Mouse (Mus musculus): ENCODE data around the gene Fuz.

Fuz gene

GRCm38 (mm10) chr7:44895593-44896434 is at the start of gene Fuz:
TSS of gene Fuz (plus strand) at chr7:44896079.
- peak; percentile 94 for DNase-seq (ENCODE audit: low spot score)

- no peak for DNase-seq (ENCODE audit: low spot score)
Observed at GRCm38 (mm10) chr7:44846804-44847203, 49.1 kb upstream of the Fuz start.

GRCm38 (mm10) chr7:44847772-44848171 is 48.1 kb upstream of the Fuz start:
- DNase-seq (ENCODE audit: low spot score) = no peak

GRCm38 (mm10) chr7:44848561-44849415 is 47.1 kb upstream of the Fuz start, which contains the start of the genes Akt1s1 and Tbc1d17:
TSS of gene Akt1s1 (plus strand) at chr7:44848991.
TSS of gene Tbc1d17 (minus strand) at chr7:44849079.
- DNase-seq (ENCODE audit: low spot score) = peak; percentile 100

- DNase-seq (ENCODE audit: low spot score) = peak; percentile 94
Observed at GRCm38 (mm10) chr7:44849416-44850111, 46.3 kb upstream of the Fuz start.

- DNase-seq (ENCODE audit: low spot score) = peak; percentile 79
Observed at GRCm38 (mm10) chr7:44850146-44850545, 45.7 kb upstream of the Fuz start.

GRCm38 (mm10) chr7:44850789-44851624 is 44.9 kb upstream of the Fuz start:
- DNase-seq (ENCODE audit: low spot score) = no peak

GRCm38 (mm10) chr7:44851625-44852234 is 44.1 kb upstream of the Fuz start:
- DNase-seq (ENCODE audit: low spot score) = no peak

GRCm38 (mm10) chr7:44852259-44853027 is 43.4 kb upstream of the Fuz start:
- no peak for DNase-seq (ENCODE audit: low spot score)

- DNase-seq (ENCODE audit: low spot score) = no peak
Observed at GRCm38 (mm10) chr7:44853065-44853464, 42.8 kb upstream of the Fuz start.

- no peak for DNase-seq (ENCODE audit: low spot score)
Observed at GRCm38 (mm10) chr7:44853596-44854355, 42.1 kb upstream of the Fuz start.

GRCm38 (mm10) chr7:44854356-44855031 is 41.4 kb upstream of the Fuz start:
- DNase-seq (ENCODE audit: low spot score) = peak; percentile 79

GRCm38 (mm10) chr7:44855036-44855435 is 40.8 kb upstream of the Fuz start:
- no peak for DNase-seq (ENCODE audit: low spot score)

- no peak for DNase-seq (ENCODE audit: low spot score)
Observed at GRCm38 (mm10) chr7:44856265-44856916, 39.5 kb upstream of the Fuz start.

GRCm38 (mm10) chr7:44857042-44857552 is 38.8 kb upstream of the Fuz start, which contains the start of gene Pnkp:
TSS of gene Pnkp (plus strand) at chr7:44857139.
- DNase-seq (ENCODE audit: low spot score) = peak; percentile 94

- DNase-seq (ENCODE audit: low spot score) = no peak
Observed at GRCm38 (mm10) chr7:44857905-44858304, 38.0 kb upstream of the Fuz start.

- no peak for DNase-seq (ENCODE audit: low spot score)
Observed at GRCm38 (mm10) chr7:44859896-44860295, 36.0 kb upstream of the Fuz start.

All from layer of hippocampus, adult 11-12 months (tissue).